Mouse (Mus musculus) spleen, postnatal 4 days (tissue): Measurements from ENCODE around the gene Sept4.

ENCODE experiments used
- DNase-seq, 2 experiments: peaks; one replicate each; pipeline ENCODE4 v3.0.0; 2022; ENCODE audit warnings: low spot score in 2 of 2

The Sept4 gene

GRCm38 (mm10) chr11:87568255-87568953 lies at the start of gene Sept4:
Gene Sept4, plus strand, starts transcription at chr11:87568903.
- no peak for DNase-seq

GRCm38 (mm10) chr11:87519260-87519659 lies 49.4 kb upstream of the Sept4 start:
- peak; percentile 51 to 65 for DNase-seq

- DNase-seq = no peak
These were observed 45.2 kb upstream of the Sept4 start for GRCm38 (mm10) chr11:87523466-87523865.

GRCm38 (mm10) chr11:87523967-87524366 lies 44.7 kb upstream of the Sept4 start:
- no peak for DNase-seq

GRCm38 (mm10) chr11:87524780-87525179 lies 43.9 kb upstream of the Sept4 start:
- DNase-seq = no peak

GRCm38 (mm10) chr11:87527364-87527763 lies 41.3 kb upstream of the Sept4 start:
- no peak for DNase-seq

GRCm38 (mm10) chr11:87527990-87528389 lies 40.7 kb upstream of the Sept4 start:
- no peak for DNase-seq

- DNase-seq = no peak
These were observed 37.0 kb upstream of the Sept4 start for GRCm38 (mm10) chr11:87531695-87532094.

GRCm38 (mm10) chr11:87542285-87542684 lies 26.4 kb upstream of the Sept4 start:
- DNase-seq = no peak

GRCm38 (mm10) chr11:87542906-87543305 lies 25.8 kb upstream of the Sept4 start:
- no peak for DNase-seq

GRCm38 (mm10) chr11:87553342-87553741 lies 15.4 kb upstream of the Sept4 start:
- no peak for DNase-seq

GRCm38 (mm10) chr11:87554386-87554785 lies 14.3 kb upstream of the Sept4 start:
- DNase-seq = no peak

GRCm38 (mm10) chr11:87555106-87555703 lies 13.5 kb upstream of the Sept4 start:
- no peak for DNase-seq

GRCm38 (mm10) chr11:87561208-87561607 lies 7.5 kb upstream of the Sept4 start:
- no peak for DNase-seq

GRCm38 (mm10) chr11:87566501-87566900 lies 2.2 kb upstream of the Sept4 start, which contains the start of gene Gm11492:
Gene Gm11492, plus strand, starts transcription at chr11:87566653.
- no peak for DNase-seq

GRCm38 (mm10) chr11:87570743-87571142 lies 2.0 kb downstream of the Sept4 start:
- no peak for DNase-seq

- no peak for DNase-seq
These were observed 2.8 kb downstream of the Sept4 start for GRCm38 (mm10) chr11:87571361-87571950.

GRCm38 (mm10) chr11:87573751-87574150 lies 5.0 kb downstream of the Sept4 start:
- DNase-seq = no peak

- DNase-seq = no peak
These were observed 5.9 kb downstream of the Sept4 start for GRCm38 (mm10) chr11:87574520-87575180.

- no peak for DNase-seq
These were observed 9.0 kb downstream of the Sept4 start for GRCm38 (mm10) chr11:87577601-87578248.

- peak; percentile 62 to 86 for DNase-seq
These were observed 9.7 kb downstream of the Sept4 start for GRCm38 (mm10) chr11:87578249-87578962.
